Mouse (Mus musculus) lung, adult 18-20 months (tissue): ENCODE results near the gene Rabepk.
"Not testable (repeated sequence)": the region's sequence is repeated elsewhere in the genome, so short reads cannot be mapped to it uniquely, and the experiment has no call there.

Experiments
- DNase-seq, 2 experiments: peaks; one replicate each; pipeline ENCODE4 v3.0.0; 2022; ENCODE audit warnings: mixed read lengths in 2 of 2

Rabepk gene

DNA sequence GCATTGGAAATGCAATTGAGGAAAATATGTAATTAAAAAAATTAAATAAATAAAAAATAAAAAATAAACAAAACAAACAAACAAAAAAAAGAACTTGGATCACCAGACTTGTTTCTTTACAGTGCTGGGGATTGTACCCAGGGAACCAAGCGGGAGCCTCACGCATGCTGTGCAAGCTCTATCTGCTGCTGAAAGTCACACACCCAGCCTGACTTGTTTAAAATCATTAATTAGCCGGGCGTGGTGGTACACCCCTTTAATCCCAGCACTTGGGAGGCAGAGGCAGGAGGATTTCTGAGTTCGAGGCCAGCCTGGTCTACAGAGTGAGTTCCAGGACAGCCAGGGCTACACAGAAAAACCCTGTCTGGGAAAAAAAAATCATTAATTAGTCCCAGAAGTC is 38.4 kb downstream of the Rabepk start:
- DNase-seq, result not testable (repeated sequence)

GRCm38 (mm10) chr2:34757341-34757740 is 42.4 kb downstream of the Rabepk start:
- no peak for DNase-seq

- DNase-seq, result peak in 1 of 2 experiments; percentile 25
Observed at GRCm38 (mm10) chr2:34754551-34755358, 45.0 kb downstream of the Rabepk start, which contains the start of gene Gapvd1. Gapvd1 (minus strand) TSS chr2:34755232.

- peak; percentile 86 to 91 for DNase-seq
Observed at GRCm38 (mm10) chr2:34753811-34754550, 45.7 kb downstream of the Rabepk start.

DNA sequence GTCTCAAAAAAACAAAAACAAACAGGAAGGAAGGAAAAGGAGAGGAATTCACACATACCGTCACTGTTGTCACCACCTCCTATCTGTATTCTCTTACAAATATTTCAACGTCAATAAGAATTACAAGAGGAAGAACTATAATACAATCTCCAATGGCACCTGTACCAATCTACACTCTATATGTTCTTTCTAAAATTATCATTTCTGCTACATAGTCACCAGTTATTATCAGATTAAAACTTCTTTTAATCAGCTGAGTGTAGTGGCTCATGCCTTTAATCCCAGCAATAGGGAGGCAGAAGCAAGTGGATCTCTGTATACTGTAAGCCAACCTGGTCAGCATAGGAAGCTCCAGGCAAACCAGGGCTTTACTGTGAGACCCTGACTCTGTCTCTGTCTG is 49.5 kb downstream of the Rabepk start:
- no peak for DNase-seq

- no peak for DNase-seq
Observed at GRCm38 (mm10) chr2:34748479-34748878, 51.2 kb downstream of the Rabepk start.

DNA sequence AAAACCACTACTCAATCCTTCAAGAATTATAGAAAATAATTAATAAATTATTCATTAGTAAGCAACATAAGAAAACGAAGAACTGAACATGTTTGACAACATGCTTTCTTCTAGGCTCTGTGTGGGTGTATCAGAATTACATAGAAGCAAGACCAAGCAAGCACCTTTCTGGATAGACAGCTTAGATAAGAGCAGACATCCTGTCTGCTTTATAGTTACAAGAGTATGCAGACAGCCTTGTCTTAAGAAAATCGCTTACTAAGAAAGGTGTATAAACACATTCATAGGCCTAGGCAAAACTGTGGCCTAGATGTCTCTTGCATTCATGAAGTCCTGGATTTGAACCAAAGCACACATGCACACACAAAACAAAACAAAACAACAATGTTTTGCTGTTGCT is 54.0 kb downstream of the Rabepk start:
- no peak for DNase-seq

DNA sequence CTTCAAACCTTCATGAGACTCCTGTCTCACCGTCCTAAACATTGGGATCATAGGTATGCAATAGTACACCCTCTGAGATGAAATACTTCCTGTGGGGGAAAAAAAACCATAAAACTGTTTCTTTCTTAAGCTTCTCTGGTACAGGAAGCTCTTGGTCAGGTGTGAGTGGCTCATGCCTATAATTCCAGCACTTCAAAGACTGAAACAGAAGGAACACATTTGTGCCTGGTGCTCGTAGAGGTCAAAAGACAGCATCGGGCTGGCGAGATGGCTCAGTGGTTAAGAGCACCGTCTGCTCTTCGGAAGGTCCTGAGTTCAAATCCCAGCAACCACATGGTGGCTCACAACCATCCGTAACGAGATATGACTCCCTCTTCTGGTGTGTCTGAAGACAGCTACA is 55.2 kb downstream of the Rabepk start:
- DNase-seq, result no peak

- DNase-seq, result no peak
Observed at GRCm38 (mm10) chr2:34742675-34743074, 57.0 kb downstream of the Rabepk start.

DNA sequence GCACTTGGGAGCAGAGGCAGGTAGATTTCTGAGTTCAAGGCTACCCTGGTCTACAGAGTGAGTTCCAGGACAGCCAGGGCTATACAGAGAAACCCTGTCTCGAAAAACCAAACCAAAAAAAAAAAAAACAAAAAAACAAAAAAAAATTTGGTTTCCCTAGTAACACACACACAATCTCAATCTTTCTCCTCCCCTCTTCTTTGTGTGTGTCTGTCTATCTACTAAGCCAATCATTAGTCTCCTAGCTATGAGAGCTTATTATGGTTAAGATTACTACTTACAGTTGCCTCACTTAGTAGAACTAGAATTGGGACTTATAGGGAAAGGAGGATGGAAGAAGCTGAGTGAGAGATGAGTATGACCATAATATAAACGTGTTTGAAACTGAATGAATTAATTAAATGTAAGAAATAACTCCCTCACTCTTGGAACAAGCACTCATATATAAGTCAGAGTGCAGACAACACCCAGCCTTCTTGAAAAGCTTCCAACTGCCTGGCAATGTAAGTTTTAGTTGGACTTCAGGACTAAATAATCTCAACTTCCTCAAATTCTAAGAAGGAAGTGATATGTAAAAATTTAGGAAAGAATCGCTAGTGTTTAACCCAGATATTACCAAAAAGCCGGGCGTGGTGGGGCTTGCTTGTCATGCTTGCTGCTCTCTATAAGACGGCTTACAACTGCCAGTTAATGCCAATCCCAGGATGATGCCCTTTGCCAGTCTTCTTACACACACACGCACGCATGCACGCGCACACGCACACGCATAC is 58.1 kb downstream of the Rabepk start:
- peak in 1 of 2 experiments; percentile 7 for DNase-seq

- DNase-seq, result no peak
Observed at GRCm38 (mm10) chr2:34739684-34740391, 59.9 kb downstream of the Rabepk start.

DNA sequence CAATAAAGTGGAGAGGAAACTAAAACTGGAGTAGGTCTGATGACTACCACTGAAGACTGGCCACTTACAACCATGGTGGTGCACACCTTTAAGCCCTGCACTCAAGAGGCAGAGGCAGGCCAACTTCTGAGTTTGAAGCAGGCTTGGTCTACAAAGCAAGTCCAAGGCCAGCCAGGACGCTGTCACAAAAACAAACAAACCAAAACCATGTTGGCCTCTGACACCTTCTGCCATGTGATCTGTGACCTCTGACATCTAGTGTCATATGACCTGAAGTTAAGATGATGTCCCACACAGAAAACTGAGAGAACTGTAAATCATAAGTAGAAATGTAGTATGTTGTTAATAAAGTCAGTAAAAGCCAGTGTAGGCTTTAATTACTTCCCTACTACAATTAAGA is 61.8 kb downstream of the Rabepk start:
- no peak for DNase-seq

DNA sequence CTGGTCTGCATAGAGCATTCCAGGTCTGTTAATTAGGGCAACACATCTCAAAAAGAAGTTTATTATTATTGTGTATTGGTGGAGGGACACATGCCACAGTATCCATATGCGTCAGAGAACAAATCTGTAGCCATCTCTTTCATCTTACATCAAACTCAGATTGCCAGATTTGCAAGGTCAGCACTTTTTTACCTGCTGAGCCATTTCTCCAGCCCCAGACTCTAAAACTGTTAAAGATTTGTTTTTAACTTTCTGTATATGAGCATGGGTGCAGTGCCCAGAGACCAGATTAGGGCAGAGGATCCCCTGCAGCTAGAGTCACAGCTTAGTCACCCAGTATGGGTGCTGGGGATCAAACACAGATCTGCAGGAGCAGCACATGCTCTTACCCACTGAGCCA is 63.1 kb downstream of the Rabepk start:
- DNase-seq, result no peak
